Mouse (Mus musculus): ENCODE results near the gene Phf6. TPM values are rescaled to one million over a fixed set of nuclear protein-coding genes. Genes with fewer than 3 reads are reported as not detected.
A peak's percentile ranks its signal among the peaks of the same experiment; 100 is the strongest.

The Phf6 gene
- polyA plus RNA-seq, 1 experiment from 2014 or later, result 24.9 TPM

DNA sequence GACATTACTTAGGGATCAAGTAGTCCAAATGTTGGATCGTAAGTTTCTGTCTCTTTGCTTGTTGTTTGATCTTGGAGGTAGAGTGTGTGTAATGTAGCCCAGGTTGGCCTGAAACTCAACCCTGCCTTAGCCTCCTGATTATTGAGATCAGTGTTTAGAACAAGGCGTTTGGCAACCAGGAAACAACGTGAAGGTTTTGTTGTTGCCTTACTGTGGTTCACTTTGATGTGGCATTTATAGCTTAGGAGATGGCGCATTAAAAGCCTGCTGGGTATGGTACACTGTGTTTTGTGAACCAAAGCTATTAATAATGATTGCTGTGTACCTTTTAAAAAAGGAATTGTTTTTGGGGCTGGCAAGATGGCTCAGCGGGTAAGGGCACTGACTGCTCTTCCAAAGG is 18.1 kb downstream of the Phf6 start:
- no peak overlapping the region for H3K9ac ChIP-seq
- no peaks in the 10 kb centered on the region for H3K9me3 ChIP-seq (replicated peaks)
- 0 out of 2 replicates have a peak, but pooled peaks cover 2% of the 10 kb centered on the region for H3K4me1 ChIP-seq (replicated peaks)
- no peak overlapping the region for H3K4me2 ChIP-seq
- no peaks in the 10 kb centered on the region for H3K27me3 ChIP-seq (replicated peaks)
- H3K27ac ChIP-seq (ENCODE audit: poor library complexity, severe bottlenecking), result no peak overlapping the region
- ATAC-seq (ENCODE audit: insufficient number of reproducible peaks, low FRiP score), result no peak
- 79% methylated on average over 5 of the region's 5 CpGs for WGBS
- no peak overlapping the region for H3K4me3 ChIP-seq
- 0 out of 2 replicates have a peak, but pooled peaks cover 4% of the 10 kb centered on the region for H3K36me3 ChIP-seq

- Histone ChIP-seq H3K9ac (no peak overlapping the region), H3K4me2 (no peak overlapping the region), H3K27ac (ENCODE audit: poor library complexity, severe bottlenecking) (no peak overlapping the region), H3K27me3 (replicated peaks) (no peaks in the 10 kb centered on the region), H3K36me3 (no peaks in the 10 kb centered on the region), H3K9me3 (replicated peaks) (no peaks in the 10 kb centered on the region), H3K4me3 (no peak overlapping the region), H3K4me1 (replicated peaks) (no peaks in the 10 kb centered on the region)
- no peak for ATAC-seq (ENCODE audit: insufficient number of reproducible peaks, low FRiP score)
- WGBS, result 67% methylated on average over 1 of the region's 1 CpGs
Measured at GRCm38 (mm10) chrX:52932161-52932560, 20.1 kb downstream of the Phf6 start.

DNA sequence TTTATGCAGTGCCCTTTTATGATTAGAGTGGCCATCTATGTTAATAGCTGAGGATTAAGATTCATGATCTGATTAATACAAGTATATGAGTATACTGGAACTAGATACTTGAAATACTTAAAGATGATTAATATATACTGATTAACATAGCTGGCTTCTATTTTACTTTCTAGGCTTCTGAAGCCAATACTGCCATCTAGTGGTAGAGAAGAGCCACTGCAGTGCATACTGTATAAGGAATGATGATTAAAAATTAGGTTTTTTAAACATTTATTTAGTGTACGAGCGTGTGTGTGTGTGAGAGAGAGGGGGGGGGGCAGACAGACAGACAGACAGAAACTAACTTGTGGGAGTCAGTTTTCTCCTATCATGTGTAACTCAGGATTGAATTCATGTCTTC is 22.4 kb downstream of the Phf6 start:
- no peaks in the 10 kb centered on the region for H3K4me1 ChIP-seq (replicated peaks)
- no peaks in the 10 kb centered on the region for H3K27me3 ChIP-seq (replicated peaks)
- ATAC-seq (ENCODE audit: insufficient number of reproducible peaks, low FRiP score), result no peak
- 42% methylated on average over 2 of the region's 2 CpGs for WGBS
- H3K9me3 ChIP-seq (replicated peaks), result no peaks in the 10 kb centered on the region
- no peak overlapping the region for H3K9ac ChIP-seq
- no peak overlapping the region for H3K4me3 ChIP-seq
- H3K36me3 ChIP-seq, result no peaks in the 10 kb centered on the region
- no peak overlapping the region for H3K27ac ChIP-seq (ENCODE audit: poor library complexity, severe bottlenecking)
- no peak overlapping the region for H3K4me2 ChIP-seq

DNA sequence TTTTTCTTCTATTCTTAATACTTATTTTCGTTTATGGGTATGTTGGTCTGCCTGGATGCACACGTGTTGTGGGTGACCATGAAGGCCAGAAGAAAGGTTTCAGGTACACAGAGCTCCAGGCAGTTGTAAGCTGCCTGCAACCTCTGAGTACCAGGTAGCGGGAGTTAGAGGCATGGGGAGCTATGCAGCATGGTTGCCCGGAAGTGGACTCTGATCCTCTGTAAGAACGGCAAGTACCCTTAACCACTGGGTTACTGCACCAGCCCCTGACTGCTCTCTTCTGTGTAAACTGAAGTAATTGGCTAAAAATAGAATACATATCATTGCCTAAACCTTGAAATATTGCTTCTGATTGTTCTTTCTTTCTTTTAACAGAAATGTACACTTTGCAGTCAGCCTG is 33.4 kb downstream of the Phf6 start:
- WGBS, result 84% methylated on average over 5 of the region's 5 CpGs
- no peak for ATAC-seq (ENCODE audit: insufficient number of reproducible peaks, low FRiP score)
- no peak overlapping the region for H3K4me2 ChIP-seq
- no peak overlapping the region for H3K27ac ChIP-seq (ENCODE audit: poor library complexity, severe bottlenecking)
- H3K4me3 ChIP-seq, result no peak overlapping the region
- no peaks in the 10 kb centered on the region for H3K9me3 ChIP-seq (replicated peaks)
- peaks cover 33% of the 10 kb centered on the region for H3K36me3 ChIP-seq
- no peaks in the 10 kb centered on the region for H3K27me3 ChIP-seq (replicated peaks)
- H3K9ac ChIP-seq, result no peak overlapping the region
- no peaks in the 10 kb centered on the region for H3K4me1 ChIP-seq (replicated peaks)

DNA sequence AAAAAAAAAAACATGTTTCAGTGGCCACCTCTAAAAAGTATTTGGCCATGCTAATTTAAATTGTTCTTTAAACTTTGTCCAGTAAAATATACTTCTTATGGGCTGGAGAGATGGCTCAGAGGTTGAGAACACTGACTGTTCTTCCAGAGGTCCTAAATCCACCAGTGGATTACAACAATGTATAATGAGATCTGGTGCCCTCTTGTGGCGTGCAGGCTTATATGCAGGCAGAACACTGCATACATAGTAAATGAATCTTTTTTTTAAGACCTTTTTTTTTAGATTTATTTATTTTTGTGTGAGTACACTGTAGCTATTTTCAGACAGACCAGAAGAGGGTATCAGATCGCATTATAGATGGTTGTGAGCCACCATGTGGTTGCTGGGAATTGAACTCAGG is 37.6 kb downstream of the Phf6 start:
- 59% methylated on average over 2 of the region's 2 CpGs for WGBS
- ATAC-seq (ENCODE audit: insufficient number of reproducible peaks, low FRiP score), result no peak
- no peak overlapping the region for H3K27ac ChIP-seq (ENCODE audit: poor library complexity, severe bottlenecking)
- H3K4me1 ChIP-seq (replicated peaks), result no peaks in the 10 kb centered on the region
- no peaks in the 10 kb centered on the region for H3K9me3 ChIP-seq (replicated peaks)
- no peak overlapping the region for H3K9ac ChIP-seq
- H3K36me3 ChIP-seq, result peaks cover 14% of the 10 kb centered on the region
- H3K4me2 ChIP-seq, result no peak overlapping the region
- H3K27me3 ChIP-seq (replicated peaks), result no peaks in the 10 kb centered on the region
- H3K4me3 ChIP-seq, result no peak overlapping the region

- H3K27ac ChIP-seq (ENCODE audit: poor library complexity, severe bottlenecking), result no peak overlapping the region
- ATAC-seq (ENCODE audit: insufficient number of reproducible peaks, low FRiP score), result no peak
Measured at GRCm38 (mm10) chrX:52956942-52957341, 44.9 kb downstream of the Phf6 start.

GRCm38 (mm10) chrX:52961559-52962110 is 49.6 kb downstream of the Phf6 start:
- Histone ChIP-seq H3K27me3 (replicated peaks) (no peaks in the 10 kb centered on the region), H3K4me3 (no peak overlapping the region), H3K4me1 (replicated peaks) (peaks cover 11% of the 10 kb centered on the region; the same call in 1 of the 2 replicates), H3K27ac (ENCODE audit: poor library complexity, severe bottlenecking) (peak overlapping the region; percentile 74), H3K4me2 (no peak overlapping the region; the same call in 1 of the 2 replicates), H3K36me3 (no peaks in the 10 kb centered on the region), H3K9ac (no peak overlapping the region), H3K9me3 (replicated peaks) (no peaks in the 10 kb centered on the region)
- ATAC-seq (ENCODE audit: insufficient number of reproducible peaks, low FRiP score), result no peak
- WGBS, result 43% methylated on average over 5 of the region's 5 CpGs

More at GRCm38 (mm10) chrX:52956942-52957341, 44.9 kb downstream of the Phf6 start:
- no peaks in the 10 kb centered on the region for H3K36me3 ChIP-seq
- 0 out of 2 replicates have a peak, but pooled peaks cover 5% of the 10 kb centered on the region for H3K4me1 ChIP-seq (replicated peaks)
- H3K9ac ChIP-seq, result no peak overlapping the region
- H3K9me3 ChIP-seq (replicated peaks), result no peaks in the 10 kb centered on the region
- H3K4me3 ChIP-seq, result no peak overlapping the region
- H3K27me3 ChIP-seq (replicated peaks), result no peaks in the 10 kb centered on the region
- 52% methylated on average over 4 of the region's 4 CpGs for WGBS
- no peak overlapping the region for H3K4me2 ChIP-seq

- Histone ChIP-seq H3K9ac (no peak overlapping the region), H3K9me3 (replicated peaks) (no peaks in the 10 kb centered on the region), H3K36me3 (no peaks in the 10 kb centered on the region), H3K4me3 (no peak overlapping the region), H3K27ac (ENCODE audit: poor library complexity, severe bottlenecking) (no peak overlapping the region), H3K27me3 (replicated peaks) (no peaks in the 10 kb centered on the region), H3K4me2 (no peak overlapping the region), H3K4me1 (replicated peaks) (peaks cover 11% of the 10 kb centered on the region; the same call in 1 of the 2 replicates)
- WGBS, result 63% methylated on average over 2 of the region's 2 CpGs
- no peak for ATAC-seq (ENCODE audit: insufficient number of reproducible peaks, low FRiP score)
Measured at GRCm38 (mm10) chrX:52965149-52965548, 53.1 kb downstream of the Phf6 start.

- no peak overlapping the region for H3K4me3 ChIP-seq
- no peak overlapping the region for H3K9ac ChIP-seq
- H3K4me1 ChIP-seq (replicated peaks), result peaks cover 9% of the 10 kb centered on the region
- H3K4me2 ChIP-seq, result no peak overlapping the region
- peak; percentile 91 for ATAC-seq (ENCODE audit: insufficient number of reproducible peaks, low FRiP score)
- no peaks in the 10 kb centered on the region for H3K9me3 ChIP-seq (replicated peaks)
- H3K27ac ChIP-seq (ENCODE audit: poor library complexity, severe bottlenecking), result peak overlapping the region; percentile 76
- no peaks in the 10 kb centered on the region for H3K27me3 ChIP-seq (replicated peaks)
- no peaks in the 10 kb centered on the region for H3K36me3 ChIP-seq
- 31% methylated on average over 3 of the region's 3 CpGs for WGBS
Measured at GRCm38 (mm10) chrX:52971211-52972006, 59.3 kb downstream of the Phf6 start.

DNA sequence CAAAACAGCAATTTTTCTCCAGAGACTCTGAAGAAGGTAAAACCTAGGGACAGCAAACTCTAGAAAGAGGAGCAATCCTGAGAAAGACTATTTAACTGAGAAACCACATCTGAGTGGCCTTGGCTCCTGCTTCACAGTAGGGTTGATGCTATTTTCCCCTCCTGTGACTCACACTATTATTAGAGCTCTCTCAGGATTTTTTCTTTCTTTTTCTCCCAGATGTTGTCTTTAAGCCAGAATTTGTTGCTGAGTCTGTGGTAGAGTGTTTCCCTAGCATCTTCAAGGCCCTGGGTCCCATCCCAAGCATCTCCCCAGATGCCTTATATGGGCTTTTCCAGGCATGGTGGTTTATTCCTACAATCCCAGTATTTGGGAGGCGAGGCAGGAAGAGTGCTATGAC is 60.1 kb downstream of the Phf6 start:
- Histone ChIP-seq H3K27me3 (replicated peaks) (no peaks in the 10 kb centered on the region), H3K9ac (no peak overlapping the region), H3K4me2 (no peak overlapping the region), H3K9me3 (replicated peaks) (no peaks in the 10 kb centered on the region), H3K4me3 (no peak overlapping the region), H3K4me1 (replicated peaks) (peaks cover 9% of the 10 kb centered on the region), H3K27ac (ENCODE audit: poor library complexity, severe bottlenecking) (no peak overlapping the region), H3K36me3 (no peaks in the 10 kb centered on the region)
- WGBS, result 66% methylated on average over 1 of the region's 1 CpGs
- no peak for ATAC-seq (ENCODE audit: insufficient number of reproducible peaks, low FRiP score)

- Histone ChIP-seq H3K27me3 (replicated peaks) (no peaks in the 10 kb centered on the region), H3K36me3 (no peaks in the 10 kb centered on the region), H3K4me1 (replicated peaks) (peaks cover 9% of the 10 kb centered on the region), H3K9me3 (replicated peaks) (no peaks in the 10 kb centered on the region), H3K27ac (ENCODE audit: poor library complexity, severe bottlenecking) (no peak overlapping the region), H3K4me3 (no peak overlapping the region), H3K4me2 (no peak overlapping the region), H3K9ac (no peak overlapping the region)
- 93% methylated on average over 1 of the region's 1 CpGs for WGBS
- no peak for ATAC-seq (ENCODE audit: insufficient number of reproducible peaks, low FRiP score)
Measured at GRCm38 (mm10) chrX:52972680-52973079, 60.6 kb downstream of the Phf6 start.

All from heart, embryonic 12.5 days (tissue).